Mouse (Mus musculus) midbrain, embryonic 15.5 days (tissue): ENCODE results near the gene Gm3448. TPM values are rescaled to one million over a fixed set of nuclear protein-coding genes. Genes with fewer than 3 reads are reported as not detected.
"Not testable (repeated sequence)": the region's sequence is repeated elsewhere in the genome, so short reads cannot be mapped to it uniquely, and the experiment has no call there.

Source experiments
- ATAC-seq: fragments of 200-750 bp; cut with Nextera tagmentation; replicated peaks from 2 replicates; pipeline ENCODE4 v1.8.0; 2017; ENCODE audit warnings: moderate TSS enrichment
- H3K27ac ChIP-seq: fragments of 300-500 bp; sonication (generic); 2 replicates; pipeline ENCODE4 v1.5.1; 2015; ENCODE audit warnings: mild to moderate bottlenecking, inconsistent platforms
- H3K27me3 ChIP-seq: fragments of 300-500 bp; sonication (generic); replicated peaks from 2 replicates; pipeline ENCODE4 v1.6.1; 2015; ENCODE audit warnings: inconsistent platforms
- H3K36me3 ChIP-seq: fragments of 300-500 bp; sonication (generic); replicated peaks from 2 replicates; pipeline ENCODE4 v1.6.1; 2015; ENCODE audit warnings: inconsistent platforms
- H3K4me1 ChIP-seq: fragments of 300-500 bp; sonication (generic); 2 replicates; pipeline ENCODE4 v1.6.1; 2015; ENCODE audit warnings: inconsistent platforms
- H3K4me2 ChIP-seq: fragments of 300-500 bp; sonication (generic); 2 replicates; pipeline ENCODE4 v1.6.1; 2015; ENCODE audit warnings: inconsistent platforms, mild to moderate bottlenecking, moderate library complexity
- H3K4me3 ChIP-seq: fragments of 300-500 bp; sonication (generic); 2 replicates; pipeline ENCODE4 v1.5.1; 2015; ENCODE audit warnings: mild to moderate bottlenecking, inconsistent platforms
- H3K9ac ChIP-seq: fragments of 300-500 bp; sonication (generic); 2 replicates; pipeline ENCODE4 v1.6.1; 2015; ENCODE audit warnings: mild to moderate bottlenecking, inconsistent platforms
- H3K9me3 ChIP-seq: fragments of 300-500 bp; sonication (generic); 2 replicates; pipeline ENCODE4 v1.6.1; 2016; ENCODE audit warnings: inconsistent platforms
- WGBS: fragments of 180-500 bp; shearing (Covaris S2); methylation state at CpG from one replicate; pipeline ENCODE4 v1.1.7; 2015; ENCODE audit warnings: mixed read lengths; 5-methylcytosine and 5-hydroxymethylcytosine counted together
- polyA plus RNA-seq: library from polyadenylated mRNA; unstranded; fragments of >200 nt; fragmentation: Nextera tagmentation; extraction: Ambion mirVana; gene quantifications from 2 replicates; pipeline ENCODE4 v1.2.1, GENCODE M21; 2015

The Gm3448 gene
- polyA plus RNA-seq, 1 experiment from 2014 or later, result 5.0 TPM

- not testable (repeated sequence) for H3K4me1 ChIP-seq, H3K27ac ChIP-seq, H3K9ac ChIP-seq, H3K9me3 ChIP-seq, H3K27me3 ChIP-seq, H3K36me3 ChIP-seq
- WGBS, result 0% methylated on average over 4 of the region's 7 CpGs
- Histone ChIP-seq H3K4me2 (peak overlapping the region; percentile 36), H3K4me3 (0 out of 2 replicates have a peak overlapping the region, but pooled peaks have one; percentile 13)
- peak; percentile 2; the same call in 1 of the 2 replicates for ATAC-seq
These were observed 63.5 kb downstream of the Gm3448 start for GRCm38 (mm10) chr17:14977718-14978361.

- not testable (repeated sequence) for H3K4me2 ChIP-seq, H3K4me1 ChIP-seq, H3K36me3 ChIP-seq, H3K4me3 ChIP-seq, H3K27ac ChIP-seq, H3K9me3 ChIP-seq, H3K27me3 ChIP-seq, ATAC-seq, H3K9ac ChIP-seq
- no CpG with 5 or more reads among the region's 6 CpGs for WGBS
These were observed 72.9 kb downstream of the Gm3448 start for GRCm38 (mm10) chr17:14968373-14968913.

- not testable (repeated sequence) for H3K9me3 ChIP-seq, H3K27me3 ChIP-seq, H3K36me3 ChIP-seq, H3K27ac ChIP-seq, H3K9ac ChIP-seq, H3K4me3 ChIP-seq, H3K4me2 ChIP-seq
- WGBS, result no CpG with 5 or more reads among the region's 44 CpGs
- peak; percentile 94 for ATAC-seq
- peaks cover 14% of the 10 kb centered on the region for H3K4me1 ChIP-seq
These were observed 79.7 kb downstream of the Gm3448 start for GRCm38 (mm10) chr17:14961557-14962154.

DNA sequence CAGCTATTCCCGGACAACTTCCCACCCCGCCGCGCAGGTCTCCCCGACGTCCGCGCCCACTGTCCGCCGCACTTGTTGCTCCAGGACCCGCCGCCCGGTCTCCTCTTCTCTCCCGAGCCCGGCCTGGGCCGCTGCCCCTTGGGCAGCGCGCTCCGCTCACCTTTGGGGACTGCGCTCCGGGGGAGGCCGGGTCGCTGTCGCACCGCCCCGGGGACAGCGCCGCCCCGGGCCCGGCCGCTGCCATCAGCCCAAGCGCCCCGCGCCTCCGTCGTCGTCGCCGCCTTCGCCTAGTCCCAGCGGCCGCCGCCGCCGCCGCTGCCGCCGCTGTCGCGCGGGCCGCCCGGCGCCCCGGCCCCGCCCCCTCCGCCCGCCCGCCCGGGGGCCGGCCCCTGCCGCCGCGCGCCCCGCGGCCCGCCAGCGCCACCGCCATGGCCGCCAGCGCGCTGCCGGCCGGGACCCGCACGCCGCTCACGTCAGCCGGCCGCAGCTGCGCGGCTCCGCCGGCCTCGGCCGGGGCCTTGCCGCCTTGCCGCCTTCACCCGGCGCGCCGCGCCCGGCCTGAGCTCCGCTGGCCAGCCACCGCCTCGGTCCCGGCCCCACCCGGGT lies 80.3 kb downstream of the Gm3448 start, which contains the start of gene Phf10:
Phf10 (minus strand) TSS at position 323 of the 606 bp plus-strand sequence.
- H3K4me2 ChIP-seq, result peak within 1 kb of the TSS; percentile 96
- H3K4me1 ChIP-seq, result peaks cover 14% of the 10 kb centered on the region
- H3K9me3 ChIP-seq, H3K27me3 ChIP-seq, H3K36me3 ChIP-seq: not testable (repeated sequence)
- ATAC-seq, result peak; percentile 84
- WGBS, result under 1% methylated on average over 50 of the region's 100 CpGs
- peak within 1 kb of the TSS; percentile 70; the same call in 1 of the 2 replicates for H3K27ac ChIP-seq
- peak within 1 kb of the TSS; percentile 70 for H3K9ac ChIP-seq
- peak within 1 kb of the TSS; percentile 78 for H3K4me3 ChIP-seq

DNA sequence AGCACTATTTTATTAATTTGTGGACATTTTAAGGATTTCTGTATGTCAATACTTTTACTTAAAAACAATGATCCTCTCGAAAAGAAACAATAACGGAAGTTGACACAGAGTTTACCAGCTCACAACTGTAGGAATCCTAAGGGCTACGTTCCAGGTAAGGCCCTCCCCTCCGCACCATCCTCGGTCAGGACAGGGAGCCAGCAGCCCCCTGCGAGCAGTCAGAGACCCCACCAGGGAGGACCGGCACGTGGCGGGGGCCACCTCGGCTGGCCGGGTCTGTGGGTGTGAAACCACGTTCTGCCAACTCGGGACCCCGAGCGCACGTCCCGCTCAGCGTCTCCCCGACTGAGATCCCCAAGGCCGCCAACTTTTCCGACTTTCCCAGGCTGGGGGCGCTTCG lies 80.8 kb downstream of the Gm3448 start:
- 0% methylated on average over 23 of the region's 23 CpGs for WGBS
- Histone ChIP-seq H3K4me1 (peaks cover 14% of the 10 kb centered on the region), H3K27ac (no peak overlapping the region)

DNA sequence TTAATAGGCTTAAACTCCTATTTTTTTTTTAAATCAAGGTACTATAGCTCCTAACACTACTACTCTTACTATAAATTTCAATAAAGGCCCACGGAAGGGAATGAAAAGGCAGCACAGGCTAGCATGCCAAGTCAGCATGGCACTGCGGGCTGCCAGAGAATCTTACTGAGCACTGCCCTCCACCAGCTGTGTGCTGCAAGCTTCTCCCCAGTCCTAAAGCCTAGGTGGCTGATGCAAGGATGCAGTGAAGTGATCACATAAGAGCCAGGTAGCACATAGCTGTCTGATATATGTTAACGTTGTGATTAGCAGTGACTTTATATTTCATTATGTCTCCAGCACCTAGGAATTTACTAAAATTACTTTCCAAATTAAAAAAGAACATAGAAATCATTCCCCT lies 81.4 kb downstream of the Gm3448 start:
- ATAC-seq, result no peak
- peak overlapping the region; percentile 96 for H3K4me2 ChIP-seq
- no peaks in the 10 kb centered on the region for H3K9me3 ChIP-seq
- no peak overlapping the region for H3K27ac ChIP-seq
- peak overlapping the region; percentile 31; the same call in 1 of the 2 replicates for H3K9ac ChIP-seq
- H3K36me3 ChIP-seq, result no peaks in the 10 kb centered on the region
- H3K4me1 ChIP-seq, result peaks cover 14% of the 10 kb centered on the region
- 18% methylated on average over 3 of the region's 3 CpGs for WGBS
- no peaks in the 10 kb centered on the region for H3K27me3 ChIP-seq
- H3K4me3 ChIP-seq, result peak overlapping the region; percentile 27

More for the DNA sequence above, 80.8 kb downstream of the Gm3448 start:
- Histone ChIP-seq H3K9ac (peak overlapping the region; percentile 70), H3K36me3 (no peaks in the 10 kb centered on the region), H3K27me3 (no peaks in the 10 kb centered on the region), H3K4me2 (peak overlapping the region; percentile 96), H3K9me3 (no peaks in the 10 kb centered on the region), H3K4me3 (peak overlapping the region; percentile 78)
- ATAC-seq, result peak; percentile 25

GRCm38 (mm10) chr17:14958686-14959327 lies 82.5 kb downstream of the Gm3448 start:
- Histone ChIP-seq H3K36me3 (peaks cover 6% of the 10 kb centered on the region), H3K4me3 (no peak overlapping the region), H3K27ac (no peak overlapping the region), H3K9me3 (no peaks in the 10 kb centered on the region), H3K4me2 (no peak overlapping the region), H3K9ac (no peak overlapping the region), H3K27me3 (no peaks in the 10 kb centered on the region), H3K4me1 (peaks cover 14% of the 10 kb centered on the region)
- no peak for ATAC-seq
- WGBS, result 93% methylated on average over 5 of the region's 5 CpGs

- H3K9ac ChIP-seq, result no peak overlapping the region
- no peak overlapping the region for H3K4me2 ChIP-seq
- H3K27me3 ChIP-seq, result no peaks in the 10 kb centered on the region
- no peak for ATAC-seq
- 92% methylated on average over 8 of the region's 8 CpGs for WGBS
- H3K4me1 ChIP-seq, result peaks cover 1% of the 10 kb centered on the region; the same call in 1 of the 2 replicates
- H3K4me3 ChIP-seq, result no peak overlapping the region
- no peak overlapping the region for H3K27ac ChIP-seq
- H3K36me3 ChIP-seq, result peaks cover 39% of the 10 kb centered on the region
- H3K9me3 ChIP-seq, result no peaks in the 10 kb centered on the region
These were observed 87.9 kb downstream of the Gm3448 start for GRCm38 (mm10) chr17:14953452-14953851.

DNA sequence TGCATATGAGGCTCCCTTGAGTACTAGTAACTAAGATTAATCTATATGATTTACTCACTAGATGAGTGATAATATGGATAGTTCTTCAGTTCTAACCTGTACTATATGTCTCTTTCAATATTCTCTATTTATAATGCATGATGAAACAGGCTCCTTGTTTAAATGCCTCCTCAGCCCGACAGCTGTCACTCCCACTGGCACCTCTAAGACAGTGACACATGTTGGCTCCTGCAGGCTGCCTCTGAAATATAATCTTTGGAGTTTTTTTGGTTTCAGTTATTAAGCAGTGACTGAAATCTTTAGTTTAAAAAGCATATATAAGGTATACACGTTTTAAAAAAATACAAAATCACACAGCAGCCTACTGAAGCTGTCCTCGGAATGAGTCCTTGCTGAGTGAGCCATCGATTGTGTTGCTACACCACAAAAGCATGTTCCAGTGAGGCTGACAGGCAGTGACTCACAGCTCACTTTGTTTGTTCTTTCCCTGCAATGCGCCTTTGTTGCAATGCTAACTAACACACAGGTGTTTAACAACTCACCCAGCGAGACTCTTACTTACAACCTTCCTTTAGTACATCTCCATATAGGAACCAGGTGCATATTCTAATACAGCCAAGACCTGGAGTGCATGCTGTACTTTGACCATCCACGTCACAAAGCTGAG lies 92.0 kb downstream of the Gm3448 start:
- no peak overlapping the region for H3K27ac ChIP-seq
- ATAC-seq, result no peak
- peaks cover 52% of the 10 kb centered on the region for H3K36me3 ChIP-seq
- no peak overlapping the region for H3K4me3 ChIP-seq
- no peaks in the 10 kb centered on the region for H3K9me3 ChIP-seq
- WGBS, result 91% methylated on average over 7 of the region's 7 CpGs
- peaks cover 11% of the 10 kb centered on the region for H3K4me1 ChIP-seq
- H3K9ac ChIP-seq, result no peak overlapping the region
- H3K4me2 ChIP-seq, result no peak overlapping the region
- no peaks in the 10 kb centered on the region for H3K27me3 ChIP-seq
